ENCODE assay signal across 9 mouse cellular contexts in the genomic region with DNA sequence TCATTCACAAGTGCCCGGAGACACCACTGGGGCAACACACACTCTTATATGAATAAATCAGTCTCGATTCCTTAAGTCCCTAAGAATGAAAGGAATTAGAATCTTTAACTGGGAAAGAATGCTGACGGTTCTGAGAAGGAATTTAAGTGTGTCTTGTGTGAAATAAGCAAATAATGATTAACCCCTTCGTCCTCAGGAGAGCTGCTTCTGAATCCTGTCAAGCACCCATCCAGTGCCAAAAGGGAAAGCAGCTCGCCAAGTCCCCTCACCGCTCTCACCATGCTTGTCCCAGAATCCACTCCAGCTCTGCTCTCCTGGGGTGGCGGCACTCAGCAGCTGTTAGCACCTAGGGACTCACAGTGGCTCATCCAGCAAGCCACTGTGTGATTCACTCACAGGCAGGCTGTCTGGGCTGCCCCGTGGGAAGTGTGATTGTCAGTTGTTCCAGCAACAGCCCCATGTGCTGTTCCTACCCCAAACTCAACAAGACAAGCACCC. TPM values are rescaled to one million over a fixed set of nuclear protein-coding genes. Genes with fewer than 3 reads are reported as not detected.
A peak's percentile ranks its signal among the peaks of the same experiment; 100 is the strongest.
DNase-seq lines count a peak whose midpoint lies in the region; ATAC-seq and TF ChIP-seq lines count a peak whose summit lies in the region.
"Had no signal": no experiment of that assay in that cellular context is flagged by ENCODE, and none has a peak within 500 bp of the region (broad histone marks: within the 10 kb centered on the region; RNA-seq: fewer than 3 reads in every experiment).

No protein-coding gene starts in this region.

- TF ChIP-seq CTCF in kidney, postnatal 0 days (IDR thresholded peaks at IDR 0.05; ENCODE audit: low read depth): no peak
- no peak for TF ChIP-seq CTCF in stomach, postnatal 0 days (IDR thresholded peaks at IDR 0.05; ENCODE audit: low read depth)

- no peaks in the 10 kb centered on the region for H3K9me3 ChIP-seq in heart, embryonic 10.5 days
- no peaks in the 10 kb centered on the region for H3K9me3 ChIP-seq in kidney, postnatal 0 days (replicated peaks; ENCODE audit: low read length)
- H3K9me3 ChIP-seq in stomach, postnatal 0 days (ENCODE audit: control insufficient read depth, low read length): no peaks in the 10 kb centered on the region
- H3K9me3 ChIP-seq: hindbrain, embryonic 15.5 days had no signal

- DNase-seq in heart, embryonic 10.5 days (ENCODE audit: low spot score): peak; percentile 88
- no peak for DNase-seq in heart, adult 8-10 months (ENCODE audit: low spot score)
- DNase-seq in retina, postnatal 1 day: peak; percentile 31
- DNase-seq in retina, embryonic 14.5 days (ENCODE audit: low spot score): no peak
- peak; percentile 68 for DNase-seq in kidney, postnatal 0 days (ENCODE audit: low spot score)
- DNase-seq in stomach, postnatal 0 days (ENCODE audit: low spot score): peak; percentile 21
- no peak for DNase-seq in gastrocnemius, adult 18-20 months (ENCODE audit: low spot score)
- no peak for DNase-seq in liver

- H3K27ac ChIP-seq in heart, embryonic 10.5 days: peak overlapping the region; percentile 65; the same call in 1 of the 2 replicates
- no peak overlapping the region for H3K27ac ChIP-seq in kidney, postnatal 0 days
- H3K27ac ChIP-seq in stomach, postnatal 0 days (replicated peaks): 0 out of 2 replicates have a peak overlapping the region, but pooled peaks have one; percentile 35
- H3K27ac ChIP-seq: hindbrain, embryonic 15.5 days had no signal

- WGBS in heart, embryonic 10.5 days: 27% methylated on average over 8 of the region's 8 CpGs
- WGBS in kidney, postnatal 0 days: 36% methylated on average over 8 of the region's 8 CpGs
- whole genome bisulfite sequencing in stomach, postnatal 0 days: 25% methylated on average over 8 of the region's 8 CpGs

- 0 out of 2 replicates have a peak overlapping the region, but pooled peaks have one; percentile 19 for H3K4me3 ChIP-seq in heart, embryonic 10.5 days
- H3K4me3 ChIP-seq in kidney, postnatal 0 days (replicated peaks; ENCODE audit: low read depth, low read length): no peak overlapping the region
- no peak overlapping the region for H3K4me3 ChIP-seq in stomach, postnatal 0 days (ENCODE audit: low read depth, low read length)
- H3K4me3 ChIP-seq: hindbrain, embryonic 15.5 days had no signal

- TF ChIP-seq EP300 in stomach, postnatal 0 days (optimal IDR thresholded peaks at IDR 0.05): no peak

- no peaks in the 10 kb centered on the region for H3K36me3 ChIP-seq in heart, embryonic 10.5 days
- H3K36me3 ChIP-seq in kidney, postnatal 0 days (ENCODE audit: insufficient read depth, low read length): no peaks in the 10 kb centered on the region
- H3K36me3 ChIP-seq in stomach, postnatal 0 days (ENCODE audit: control insufficient read depth, insufficient read depth, low read length): no peaks in the 10 kb centered on the region
- H3K36me3 ChIP-seq: hindbrain, embryonic 15.5 days had no signal

- H3K9ac ChIP-seq in kidney, postnatal 0 days (ENCODE audit: low read depth, low read length): no peak overlapping the region
- H3K9ac ChIP-seq in stomach, postnatal 0 days (ENCODE audit: low read length): peak overlapping the region; percentile 45
- H3K9ac ChIP-seq: hindbrain, embryonic 15.5 days had no signal

- peaks cover 79% of the 10 kb centered on the region for H3K4me1 ChIP-seq in heart, embryonic 10.5 days
- H3K4me1 ChIP-seq in kidney, postnatal 0 days (replicated peaks; ENCODE audit: insufficient read depth, low read length): peaks cover 27% of the 10 kb centered on the region
- peaks cover 11% of the 10 kb centered on the region for H3K4me1 ChIP-seq in stomach, postnatal 0 days (replicated peaks; ENCODE audit: control insufficient read depth, insufficient read depth)

- no peaks in the 10 kb centered on the region for H3K27me3 ChIP-seq in heart, embryonic 10.5 days (ENCODE audit: insufficient read depth, poor library complexity, severe bottlenecking)
- H3K27me3 ChIP-seq in kidney, postnatal 0 days (ENCODE audit: insufficient read depth, low read length): no peaks in the 10 kb centered on the region
- H3K27me3 ChIP-seq in stomach, postnatal 0 days (ENCODE audit: control insufficient read depth, insufficient read depth, low read length): no peaks in the 10 kb centered on the region
- H3K27me3 ChIP-seq: hindbrain, embryonic 15.5 days had no signal

- no peak for ATAC-seq in kidney, postnatal 0 days (replicated peaks; ENCODE audit: low FRiP score, low read depth)
- ATAC-seq in stomach, postnatal 0 days (ENCODE audit: low FRiP score, low TSS enrichment): no peak

- H3K4me2 ChIP-seq in kidney, postnatal 0 days (ENCODE audit: low read length): 0 out of 2 replicates have a peak overlapping the region, but pooled peaks have one; percentile 0
- H3K4me2 ChIP-seq in stomach, postnatal 0 days (replicated peaks; ENCODE audit: low read depth): no peak overlapping the region
- H3K4me2 ChIP-seq: hindbrain, embryonic 15.5 days had no signal

RNA-seq across cellular contexts. Expression of a gene that starts 7.4 kb away (rescaled TPM):
- polyA plus RNA-seq in heart, embryonic 10.5 days (2016; fragmentation: Nextera tagmentation; extraction: Ambion mirVana): 163 and 178 TPM in 2 replicates
- total RNA-seq in heart, adult 8-10 months (2022): 10 to 100 TPM; 21.9 to 30.3 (median 23.7) TPM
- polyA plus RNA-seq in kidney, postnatal 0 days (2015; fragmentation: Nextera tagmentation; extraction: Ambion mirVana): 69.5 and 86.7 TPM in 2 replicates
- polyA plus RNA-seq in stomach, postnatal 0 days (2015; fragmentation: Nextera tagmentation; extraction: Ambion mirVana): 91.6 and 93.6 TPM in 2 replicates
- 10 to 100 TPM in 1 of 2 experiments, 1 to 10 TPM in 1; 8.9 to 12.7 TPM for total RNA-seq in gastrocnemius, adult 18-20 months (2021)

Comparison
In these comparisons a context has a peak if more than half of its experiments do, and no peak if none do; other contexts are left out.
1. DNase-seq: peak in heart, embryonic 10.5 days (single experiment), retina, postnatal 1 day (single experiment), kidney, postnatal 0 days (single experiment) and stomach, postnatal 0 days (single experiment); none in heart, adult 8-10 months (single experiment), retina, embryonic 14.5 days (single experiment), gastrocnemius, adult 18-20 months (single experiment) and liver (single experiment).